Mouse (Mus musculus) CH12F3 (cell line): Measurements from ENCODE around the gene Gm49510.
"Not testable (repeated sequence)": the region's sequence is repeated elsewhere in the genome, so short reads cannot be mapped to it uniquely, and the experiment has no call there.

Experiments used
- in situ Hi-C: fragments of 300-500 bp; cut with MboI; formaldehyde crosslinking; loops from 2 replicates; pipeline ENCODE4 v1.14.3; 2020; ENCODE audit warnings: low sequenced_read_pairs

Gene Gm49510

GRCm38 (mm10) chr15:78877810-78878390 is 21.6 kb upstream of the Gm49510 start:
- in situ Hi-C loops: no loop called here

- in situ Hi-C loops: not testable (repeated sequence)
These were observed 20.5 kb upstream of the Gm49510 start for GRCm38 (mm10) chr15:78878792-78879516.

GRCm38 (mm10) chr15:78880432-78880831 is 19.0 kb upstream of the Gm49510 start:
- in situ Hi-C loops: no loop called here

DNA sequence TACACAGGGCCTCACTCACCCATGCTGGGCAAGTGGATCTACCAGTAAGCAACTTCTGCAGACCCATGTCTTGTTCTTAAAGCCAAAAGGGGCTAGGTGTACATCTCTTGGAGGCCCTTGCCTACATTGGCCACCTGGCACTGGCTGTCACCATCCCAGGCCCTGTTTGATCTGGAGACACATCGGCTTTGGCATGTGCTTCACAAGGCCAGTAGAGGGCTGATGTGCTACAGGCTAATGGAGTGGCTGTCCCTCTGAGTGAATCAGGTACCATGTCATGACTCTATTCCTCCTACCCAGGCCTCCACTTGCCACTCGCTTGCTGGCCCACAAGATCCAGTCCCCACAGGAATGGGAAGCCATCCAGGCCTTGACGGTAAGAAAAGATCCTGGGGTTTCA is 17.6 kb upstream of the Gm49510 start:
- in situ Hi-C loops: no loop called here

DNA sequence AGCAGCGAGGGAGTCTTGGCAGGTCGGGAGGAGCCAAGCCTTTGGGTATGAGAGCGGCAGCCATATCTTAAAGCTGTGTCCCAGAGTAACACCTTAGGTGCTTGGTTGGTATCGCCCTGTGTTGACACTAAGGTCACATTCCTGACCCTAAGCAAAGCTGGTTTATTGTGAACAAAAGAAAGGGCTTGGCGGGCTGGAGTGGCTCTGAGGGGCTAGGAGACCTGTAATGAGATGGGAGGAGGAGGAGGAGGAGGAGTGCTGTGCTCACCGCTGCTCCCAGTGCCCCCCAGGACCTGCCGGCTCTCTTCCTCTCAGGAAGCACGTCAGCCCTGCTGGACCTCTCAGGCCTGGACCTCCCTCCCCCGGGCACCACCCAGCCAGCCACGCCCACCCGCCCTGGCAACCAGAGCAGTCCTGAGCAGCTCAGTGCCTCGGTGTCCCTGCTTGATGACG is 10.0 kb upstream of the Gm49510 start:
- in situ Hi-C loops: no loop called here

DNA sequence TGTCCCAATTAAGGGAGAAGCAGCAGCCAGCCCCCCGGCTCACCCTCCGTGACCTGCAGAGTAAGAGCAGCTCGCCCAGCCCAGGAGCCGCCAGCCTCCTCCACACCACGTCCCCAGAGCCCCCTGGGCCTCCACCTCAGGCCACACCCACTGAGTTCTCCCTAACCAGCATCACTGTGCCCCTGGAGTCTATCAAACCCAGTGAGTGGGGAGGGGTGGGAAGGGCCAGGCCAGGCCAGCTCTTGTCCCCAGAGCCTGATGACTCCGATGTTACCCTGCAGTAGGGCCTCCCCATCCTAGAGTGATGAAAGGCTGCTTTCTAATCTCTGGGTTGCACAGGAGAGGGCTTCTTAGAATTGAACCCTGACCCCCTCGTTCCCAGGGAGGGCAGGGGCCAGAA is 7.0 kb upstream of the Gm49510 start:
- in situ Hi-C loops: no loop called here

DNA sequence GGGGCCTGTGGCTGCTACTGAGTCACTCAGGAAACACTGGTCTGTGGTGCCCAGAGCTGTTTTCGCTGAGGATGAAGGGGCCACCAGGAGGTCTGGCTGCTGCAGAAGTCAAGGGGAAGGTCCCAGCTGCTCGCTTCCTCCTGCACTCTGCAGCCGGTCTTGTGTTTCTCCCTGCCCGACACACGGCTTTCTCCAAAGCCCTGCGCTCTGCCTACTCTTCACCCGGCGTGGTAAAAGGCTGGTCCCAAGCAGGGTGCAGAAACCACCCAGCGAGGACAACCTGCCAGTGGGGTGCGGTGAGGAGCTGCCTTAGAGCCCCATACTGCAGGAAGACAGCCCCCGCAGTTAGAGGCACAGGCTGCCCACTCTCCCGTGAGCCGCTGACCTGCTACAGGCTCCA is 4.7 kb upstream of the Gm49510 start:
- in situ Hi-C loops: no loop called here

GRCm38 (mm10) chr15:78895741-78896140 is 3.7 kb upstream of the Gm49510 start:
- in situ Hi-C loops: no loop called here

DNA sequence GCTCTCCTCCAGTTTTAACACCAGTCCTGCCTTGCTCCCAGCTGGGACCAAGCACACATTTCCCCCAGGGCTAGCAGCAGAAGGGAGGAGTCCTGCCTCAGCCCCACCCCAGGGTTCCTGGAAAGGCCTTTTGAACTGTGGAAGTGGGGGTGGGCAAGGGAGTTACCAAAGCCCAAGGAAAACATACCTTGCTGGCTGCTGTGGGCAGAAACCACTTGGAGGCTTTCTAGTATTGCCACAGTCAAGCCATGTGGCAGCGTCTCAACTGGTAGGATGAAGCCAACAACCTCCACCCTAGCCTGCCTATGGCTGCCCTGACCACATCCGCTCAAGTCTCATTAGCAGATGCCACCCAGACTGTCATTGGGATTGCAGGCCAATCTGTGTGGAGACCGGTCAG is 3.3 kb upstream of the Gm49510 start:
- in situ Hi-C loops: no loop called here

DNA sequence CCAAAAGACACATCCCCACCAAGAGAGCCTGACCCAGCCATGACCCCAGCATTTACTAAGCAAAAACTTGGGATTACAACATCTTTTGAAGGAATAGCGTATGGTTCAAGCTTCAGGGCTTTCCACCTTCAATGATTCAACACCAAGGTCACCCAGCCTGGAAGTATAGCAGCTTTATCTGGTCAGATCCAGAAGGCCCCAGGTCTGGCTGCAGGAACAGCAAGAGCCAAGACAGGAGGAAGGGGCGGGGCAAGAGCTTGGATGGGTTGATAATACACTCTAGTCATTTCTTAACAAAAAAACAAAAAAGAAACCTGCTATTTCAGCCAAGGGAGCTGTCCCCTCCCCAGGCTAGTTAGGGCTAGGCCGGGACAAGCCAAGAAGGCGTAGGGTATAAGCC is 2.0 kb upstream of the Gm49510 start:
- in situ Hi-C loops: no loop called here

DNA sequence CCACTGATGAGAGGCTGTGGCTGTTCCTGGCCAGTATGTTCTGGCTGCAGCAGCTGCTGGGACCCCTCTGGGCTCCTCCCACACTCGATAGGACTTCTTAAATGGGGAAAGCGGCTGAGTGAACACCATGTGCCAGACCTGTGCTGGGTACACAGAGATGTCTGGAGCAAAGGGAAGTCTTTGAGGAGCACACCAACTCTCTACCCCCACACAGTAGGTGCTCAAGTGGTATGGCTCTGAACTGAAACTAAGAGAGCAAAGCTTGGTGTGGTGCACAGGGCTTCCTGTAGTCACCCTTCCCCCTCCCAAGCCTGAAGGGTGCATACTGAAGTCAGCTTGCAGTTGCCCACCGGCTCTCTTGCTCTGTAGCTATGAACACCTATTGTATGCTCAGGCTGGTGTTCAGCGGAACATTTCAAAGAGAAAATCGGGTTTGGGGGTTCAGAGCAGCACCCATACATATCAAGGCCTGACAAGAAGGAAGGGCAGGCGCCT is 913 bp upstream of the Gm49510 start:
- in situ Hi-C loops: no loop called here

DNA sequence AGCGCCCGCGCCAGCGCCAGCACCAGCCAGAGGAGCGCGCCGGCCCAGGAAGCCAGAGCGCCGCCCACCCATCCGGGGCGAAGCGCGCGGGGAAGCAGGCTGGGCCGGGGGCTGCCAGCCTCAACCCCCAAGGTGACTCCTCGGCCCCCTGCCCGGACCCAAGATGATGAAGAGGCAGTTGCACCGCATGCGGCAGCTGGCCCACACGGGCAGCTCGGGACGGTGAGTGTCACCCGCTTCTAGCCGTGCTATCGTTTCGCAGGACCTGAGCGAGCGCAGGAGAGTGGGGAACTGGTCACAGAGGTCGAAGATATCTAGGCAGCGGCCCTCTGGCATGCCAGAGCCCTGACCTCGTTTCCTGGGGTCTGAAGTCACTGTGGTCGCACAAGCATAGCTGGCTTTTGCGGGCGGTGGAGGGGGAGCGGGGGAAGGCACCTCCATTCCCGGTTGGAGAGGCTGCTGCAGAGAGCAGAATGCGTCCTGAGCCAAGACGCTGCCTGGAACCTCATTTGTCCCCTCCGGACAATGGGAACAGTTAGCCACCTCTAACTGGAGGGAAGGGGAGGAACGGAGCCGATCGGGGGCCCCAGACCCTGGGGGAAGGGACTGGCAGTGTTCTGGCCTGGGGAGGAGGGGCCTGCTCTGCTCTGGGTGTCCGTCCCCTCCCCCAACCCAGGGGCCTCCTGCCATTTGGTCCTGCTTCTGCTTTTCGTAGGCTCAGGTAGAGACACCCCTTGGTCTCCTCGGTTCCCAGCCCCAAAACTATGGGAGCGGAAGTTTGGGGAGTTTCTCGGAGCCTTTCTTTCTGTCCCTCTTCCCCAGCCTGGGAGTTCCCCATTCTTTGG is 495 bp downstream of the Gm49510 start, which contains the start of gene Sh3bp1:
TSS of gene Sh3bp1 (plus strand) at position 29 of the 845 bp plus-strand sequence.
- in situ Hi-C loops: no loop called here

DNA sequence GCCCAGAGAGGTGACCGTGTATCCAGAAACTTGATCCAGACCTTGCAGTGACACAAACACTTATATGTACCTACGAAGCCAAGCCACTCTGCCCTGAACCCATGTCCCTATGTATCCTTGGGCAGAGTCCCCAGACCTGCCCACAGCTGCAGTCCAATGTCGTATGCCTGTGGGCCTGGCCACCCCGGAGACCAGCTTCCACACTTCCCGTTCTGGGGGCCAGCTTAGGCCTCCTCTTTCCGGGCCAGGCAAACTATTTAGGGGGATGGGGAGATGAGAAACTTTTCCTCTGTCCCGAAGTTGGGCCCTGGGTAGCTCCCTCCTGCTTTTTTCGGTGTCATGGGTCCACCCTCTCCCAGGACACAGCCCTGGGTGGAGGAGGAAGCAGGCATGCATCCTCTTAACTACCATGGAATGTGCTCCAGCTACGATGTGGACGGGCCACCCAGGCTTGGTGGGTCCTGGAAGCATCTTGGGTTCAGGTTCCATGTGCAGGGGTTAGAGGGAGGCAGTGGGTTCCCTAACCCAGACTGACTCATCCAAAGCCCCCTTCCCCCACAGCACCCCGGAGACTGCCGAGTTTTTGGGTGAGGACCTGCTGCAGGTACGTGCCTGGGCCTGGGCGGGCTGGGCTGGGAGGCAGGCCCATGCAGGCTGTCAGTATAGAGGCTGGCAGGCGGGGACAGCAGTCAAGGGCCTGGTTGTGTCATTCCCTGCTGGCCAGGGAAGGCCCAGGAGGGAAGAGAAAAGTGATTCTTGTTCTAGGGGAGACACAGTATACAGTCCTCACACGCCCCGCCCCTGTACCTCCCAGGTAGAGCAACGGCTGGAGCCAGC is 1.3 kb downstream of the Gm49510 start:
- in situ Hi-C loops: no loop called here

DNA sequence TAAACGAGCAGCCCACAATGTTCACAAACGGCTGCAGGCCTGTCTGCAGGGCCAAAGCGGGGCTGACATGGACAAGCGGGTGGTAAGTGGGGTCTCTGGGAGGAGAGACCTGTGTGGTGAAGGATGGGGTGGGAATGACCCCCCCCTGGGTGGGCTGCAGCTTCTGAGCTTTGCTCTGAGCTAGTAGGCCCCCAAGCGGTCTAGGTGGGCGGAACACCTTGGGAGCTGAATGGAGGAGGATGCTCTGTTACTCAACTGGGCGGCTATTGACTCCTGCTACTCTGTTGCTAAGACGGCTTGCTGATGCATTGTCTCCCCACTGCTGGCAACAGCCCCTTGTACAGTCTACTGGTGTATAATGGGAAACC is 1.9 kb downstream of the Gm49510 start:
- in situ Hi-C loops: no loop called here

DNA sequence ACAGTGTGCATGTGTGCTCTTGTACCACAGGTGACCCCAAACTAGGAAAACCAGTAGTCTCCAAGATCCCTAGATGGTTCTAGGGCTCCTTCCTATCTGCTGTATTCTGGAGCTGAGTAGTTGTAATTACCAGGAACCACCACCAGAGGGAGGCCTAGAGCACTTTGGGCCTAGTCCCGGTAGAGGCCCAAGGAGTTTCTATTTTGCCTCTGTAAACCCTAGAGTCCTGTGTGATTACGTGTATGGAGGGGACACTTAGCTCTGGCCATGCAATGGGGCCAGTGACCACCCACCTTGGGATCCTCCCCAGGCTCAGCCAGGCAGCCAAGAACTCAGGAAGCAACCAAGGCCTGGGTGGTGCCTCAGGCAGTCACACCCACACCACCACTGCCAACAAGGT is 3.8 kb downstream of the Gm49510 start:
- in situ Hi-C loops: no loop called here

GRCm38 (mm10) chr15:78908399-78908798 is 8.9 kb downstream of the Gm49510 start:
- in situ Hi-C loops: no loop called here

DNA sequence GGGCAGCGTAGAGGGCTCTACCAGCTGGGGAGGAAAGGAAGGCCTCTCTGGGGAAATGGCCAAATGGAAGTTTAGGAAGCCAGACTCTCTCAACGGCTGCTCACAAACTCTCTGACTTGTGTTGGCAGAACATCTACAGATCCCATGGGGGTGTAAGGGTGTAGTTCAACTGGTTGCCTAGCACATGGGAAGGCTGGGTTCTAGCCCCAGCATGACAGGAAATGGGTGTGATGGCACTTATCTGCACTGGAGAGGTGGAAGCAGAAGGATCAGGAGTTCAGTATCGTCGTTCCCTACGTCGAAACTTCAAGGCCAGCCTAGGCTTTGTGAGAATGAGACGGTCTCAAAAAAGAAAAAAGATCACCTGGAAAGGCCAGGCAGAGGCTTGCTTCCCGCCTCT is 9.5 kb downstream of the Gm49510 start:
- in situ Hi-C loops: no loop called here

DNA sequence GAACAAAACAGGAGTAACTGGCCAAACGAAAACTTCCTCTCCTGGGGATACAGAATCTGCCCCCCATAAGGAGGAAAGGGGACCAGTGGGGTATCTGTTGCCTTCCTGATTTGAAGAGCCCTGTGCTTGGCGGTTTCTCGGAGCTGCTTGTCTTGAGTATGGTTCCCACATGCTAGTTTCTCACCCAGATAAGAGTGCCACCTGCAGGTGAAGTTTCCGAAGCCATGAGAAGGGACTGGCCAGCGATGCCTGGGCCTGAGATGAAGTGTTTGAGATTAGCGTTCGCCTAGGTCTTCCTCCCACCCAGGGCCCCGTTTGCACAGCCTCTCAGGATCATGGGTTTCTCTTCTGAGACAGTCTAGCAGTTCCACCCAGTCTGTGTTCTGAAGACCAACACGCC is 12.6 kb downstream of the Gm49510 start:
- in situ Hi-C loops: no loop called here

- in situ Hi-C loops: no loop called here
These were observed 14.2 kb downstream of the Gm49510 start, which contains the start of gene Pdxp for GRCm38 (mm10) chr15:78913632-78914090. Pdxp (plus strand) TSS chr15:78913919.

- in situ Hi-C loops: no loop called here
These were observed 14.8 kb downstream of the Gm49510 start for GRCm38 (mm10) chr15:78914091-78914822.
